Mouse (Mus musculus) spleen, embryonic (tissue): ENCODE measurements around the gene Prop1.

Experiments
- CTCF ChIA-PET: fragments of 350-600 bp; sonication (Branson Sonifier 250); formaldehyde crosslinking; loops from one replicate; lab custom pipeline; 2022; lab: Charles Lee

Gene Prop1

DNA sequence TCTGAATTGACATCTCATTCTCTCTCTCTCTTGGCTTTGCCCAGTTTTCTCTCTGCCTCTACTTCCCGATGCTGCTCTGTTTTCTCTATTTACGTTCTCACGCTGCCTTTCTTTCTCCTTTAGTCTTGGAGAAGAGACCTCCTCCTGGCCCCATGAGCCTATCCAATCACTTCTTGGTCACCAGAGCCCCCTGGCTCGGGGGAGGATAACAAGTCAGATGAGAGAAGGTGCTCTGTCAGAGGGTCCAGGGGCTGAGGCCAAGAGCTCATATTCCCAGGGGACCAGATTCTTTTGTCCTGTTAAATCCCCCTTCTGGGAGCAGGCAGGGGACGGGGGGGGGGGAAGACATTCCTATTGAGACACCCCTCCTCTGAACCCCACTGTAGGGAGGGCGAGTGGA lies at the start of gene Prop1:
Gene Prop1, minus strand, starts transcription at position 101 of the 400 bp plus-strand sequence.
- CTCF ChIA-PET, result no interaction called here

DNA sequence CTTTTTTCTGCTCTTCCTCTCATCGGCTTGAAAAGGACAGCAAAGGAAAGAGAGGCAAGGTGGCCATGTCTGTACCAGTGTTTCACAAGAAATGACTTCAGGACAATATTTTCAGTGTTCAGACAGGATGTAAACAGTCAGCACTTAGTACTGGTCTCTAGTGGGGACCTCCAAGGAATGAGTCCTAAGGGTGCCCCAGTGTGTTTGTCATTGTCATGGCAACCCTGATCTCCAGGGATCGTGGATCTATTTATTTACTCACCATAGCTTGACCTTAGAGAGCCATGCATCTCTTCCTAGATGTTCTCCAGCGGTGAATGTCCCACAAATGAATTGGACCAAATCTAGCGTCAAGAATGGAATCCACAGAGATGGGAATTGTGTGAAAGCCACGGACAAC lies 49.7 kb upstream of the Prop1 start, which contains the start of gene Olfr51:
Gene Olfr51, plus strand, starts transcription at position 301 of the 400 bp plus-strand sequence.
- CTCF ChIA-PET, result no interaction called here

DNA sequence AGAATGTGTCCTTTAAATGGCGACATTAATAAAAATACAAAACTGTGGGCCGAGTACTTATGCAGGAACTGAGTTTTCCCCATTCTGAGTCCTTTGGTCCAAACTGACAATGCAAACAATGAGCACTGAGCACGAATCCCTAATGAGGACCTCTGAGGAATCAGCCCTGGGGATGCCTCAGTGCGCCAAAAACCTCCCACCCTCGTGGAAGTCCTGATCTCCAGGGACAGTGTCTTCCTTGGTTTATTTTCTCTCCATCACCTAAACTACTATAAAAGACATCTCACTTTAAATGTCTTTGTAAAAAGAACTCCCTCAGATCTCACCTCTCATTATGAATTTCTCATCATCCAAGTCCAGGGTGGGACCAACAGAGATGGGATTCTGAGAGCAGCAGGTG lies 28.1 kb upstream of the Prop1 start, which contains the start of gene Olfr1377:
Gene Olfr1377, plus strand, starts transcription at position 301 of the 400 bp plus-strand sequence.
- CTCF ChIA-PET, result no interaction called here

- CTCF ChIA-PET, result no interaction called here
Measured at GRCm38 (mm10) chr11:50977216-50977615, 23.7 kb upstream of the Prop1 start.

DNA sequence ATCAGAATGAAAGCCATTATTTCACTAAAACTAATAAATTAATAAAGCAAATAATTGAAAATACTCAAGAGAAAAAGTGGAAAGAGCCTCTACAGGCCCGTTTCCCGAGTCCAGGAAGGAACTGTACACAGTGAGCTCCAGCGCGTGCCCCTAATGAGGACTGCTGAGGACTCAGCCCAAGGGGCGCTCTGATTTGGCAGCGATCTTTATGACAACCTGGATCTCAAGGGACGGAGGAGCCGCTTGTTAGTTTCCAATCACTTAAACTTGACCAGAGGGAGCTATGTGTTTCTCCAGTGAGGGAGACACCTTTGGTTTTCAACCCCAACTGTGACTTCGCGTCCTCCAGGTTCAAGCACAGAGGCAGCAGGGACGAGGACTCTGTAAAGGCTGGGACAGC lies 12.7 kb upstream of the Prop1 start, which contains the start of gene Olfr1378:
Gene Olfr1378, plus strand, starts transcription at position 301 of the 400 bp plus-strand sequence.
- CTCF ChIA-PET, result no interaction called here

- CTCF ChIA-PET, result no interaction called here
Measured at GRCm38 (mm10) chr11:50964886-50965285, 11.3 kb upstream of the Prop1 start.

DNA sequence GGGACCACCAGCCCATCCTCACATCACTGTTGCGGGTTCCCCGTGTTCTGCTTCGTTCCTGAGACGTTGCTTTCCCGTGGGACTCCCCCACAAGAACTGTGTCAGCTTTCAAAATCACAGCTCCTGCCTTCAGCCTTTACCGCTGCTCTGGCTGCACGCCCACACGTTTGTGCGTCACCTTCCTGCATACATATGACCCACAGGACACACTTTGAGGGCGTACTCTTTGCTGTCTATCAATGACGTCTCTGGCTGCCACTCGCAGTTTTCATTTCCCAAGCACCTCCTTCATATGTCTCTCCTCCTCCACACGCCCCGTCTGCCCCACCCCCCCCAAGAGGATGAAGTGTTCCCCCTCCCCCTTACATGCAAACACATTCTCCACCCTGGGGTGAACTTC lies 1.3 kb downstream of the Prop1 start:
- CTCF ChIA-PET, result no interaction called here

GRCm38 (mm10) chr11:50943506-50943905 lies 10.1 kb downstream of the Prop1 start, which contains the start of gene 4933414I15Rik:
TSS of gene 4933414I15Rik (minus strand) at chr11:50943765.
- CTCF ChIA-PET, result no interaction called here

DNA sequence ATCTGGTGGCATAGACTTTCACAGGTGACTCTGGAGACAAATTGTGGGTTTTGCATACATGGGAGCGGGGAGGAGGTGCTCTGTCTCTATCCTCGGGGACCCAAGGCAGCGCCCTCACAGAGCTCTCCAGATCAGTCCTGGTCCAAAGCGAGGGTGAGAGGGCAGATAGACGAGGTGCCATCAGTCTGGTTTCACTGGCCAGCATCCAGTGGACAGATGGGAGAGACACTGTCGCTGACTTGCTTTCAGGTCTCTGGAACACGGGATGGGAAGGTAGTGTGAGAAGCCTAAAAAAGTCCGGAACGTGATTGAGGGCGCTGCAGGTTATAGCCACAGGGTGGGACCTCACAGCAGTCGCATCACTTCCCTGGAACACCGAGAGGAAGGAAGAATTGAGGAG lies 11.2 kb downstream of the Prop1 start:
- CTCF ChIA-PET, result no interaction called here

- CTCF ChIA-PET, result no interaction called here
Measured at GRCm38 (mm10) chr11:50939621-50940366, 13.8 kb downstream of the Prop1 start.

GRCm38 (mm10) chr11:50938435-50938834 lies 15.1 kb downstream of the Prop1 start:
- CTCF ChIA-PET, result interaction anchor here (0.5 kb wide), 1 partner anchor 25 kb away, joined by 4 read pairs; no protein-coding TSS in a partner anchor

DNA sequence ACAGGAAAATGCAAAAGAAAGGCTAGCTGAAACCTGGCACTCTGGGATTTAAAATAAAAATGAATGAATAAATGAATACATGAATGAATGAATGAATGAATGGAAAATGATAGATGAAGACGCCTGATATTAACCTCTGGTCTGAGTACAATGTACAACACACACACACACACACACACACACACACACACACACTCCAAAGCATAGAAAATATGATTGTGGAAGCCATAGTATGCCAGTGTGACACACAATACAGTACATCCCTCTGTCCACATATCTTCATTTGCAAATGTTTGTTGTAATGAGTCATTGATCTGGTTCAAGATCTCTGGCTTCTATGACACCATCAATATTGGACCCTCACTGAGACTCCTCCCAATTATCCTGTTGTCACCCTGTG lies 21.5 kb downstream of the Prop1 start:
- CTCF ChIA-PET, result no interaction called here

DNA sequence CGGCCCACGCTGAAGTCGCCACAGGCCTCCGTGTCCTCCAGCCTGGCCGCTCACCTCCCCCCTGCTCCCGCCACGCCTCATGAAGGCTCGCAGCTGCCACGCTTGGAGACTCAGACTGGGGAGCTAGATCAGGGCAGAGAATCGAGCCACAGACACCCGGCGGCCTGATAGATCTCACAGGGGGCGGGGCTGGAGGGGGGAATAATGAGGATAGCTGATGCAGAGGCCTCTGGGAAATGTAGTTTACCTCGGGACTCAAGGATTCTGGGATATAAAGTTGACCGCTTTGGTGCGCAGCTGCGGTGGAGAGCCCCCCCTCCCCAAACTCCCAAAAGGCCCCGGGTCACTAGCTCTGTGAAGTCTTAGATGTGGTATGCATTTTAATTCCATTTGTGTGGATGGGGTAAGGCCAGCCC lies 22.1 kb downstream of the Prop1 start, which contains the start of gene Zfp354b:
Gene Zfp354b, minus strand, starts transcription at position 183 of the 416 bp plus-strand sequence.
- CTCF ChIA-PET, result no interaction called here

DNA sequence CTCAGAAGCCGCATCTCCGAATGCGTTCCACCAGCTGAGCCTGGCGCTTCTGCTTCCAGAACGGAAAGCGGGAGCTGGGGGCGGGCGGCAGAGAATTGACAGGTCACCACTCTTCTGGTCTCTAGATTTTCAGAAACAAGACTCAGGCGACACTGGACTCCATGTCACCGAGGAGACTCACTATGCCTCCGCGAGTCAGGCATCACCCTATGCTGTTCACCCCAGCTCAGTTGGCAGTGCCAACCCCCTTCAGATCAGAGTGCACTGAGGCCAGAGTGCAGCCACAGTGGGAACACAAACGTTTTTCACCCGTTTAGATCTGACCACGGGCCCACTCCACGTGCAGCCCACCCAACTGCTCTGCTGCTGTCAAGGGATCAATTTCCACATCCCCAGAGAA lies 22.5 kb downstream of the Prop1 start:
- CTCF ChIA-PET, result no interaction called here

- CTCF ChIA-PET, result no interaction called here
Measured at GRCm38 (mm10) chr11:50930469-50931014, 23.0 kb downstream of the Prop1 start.

DNA sequence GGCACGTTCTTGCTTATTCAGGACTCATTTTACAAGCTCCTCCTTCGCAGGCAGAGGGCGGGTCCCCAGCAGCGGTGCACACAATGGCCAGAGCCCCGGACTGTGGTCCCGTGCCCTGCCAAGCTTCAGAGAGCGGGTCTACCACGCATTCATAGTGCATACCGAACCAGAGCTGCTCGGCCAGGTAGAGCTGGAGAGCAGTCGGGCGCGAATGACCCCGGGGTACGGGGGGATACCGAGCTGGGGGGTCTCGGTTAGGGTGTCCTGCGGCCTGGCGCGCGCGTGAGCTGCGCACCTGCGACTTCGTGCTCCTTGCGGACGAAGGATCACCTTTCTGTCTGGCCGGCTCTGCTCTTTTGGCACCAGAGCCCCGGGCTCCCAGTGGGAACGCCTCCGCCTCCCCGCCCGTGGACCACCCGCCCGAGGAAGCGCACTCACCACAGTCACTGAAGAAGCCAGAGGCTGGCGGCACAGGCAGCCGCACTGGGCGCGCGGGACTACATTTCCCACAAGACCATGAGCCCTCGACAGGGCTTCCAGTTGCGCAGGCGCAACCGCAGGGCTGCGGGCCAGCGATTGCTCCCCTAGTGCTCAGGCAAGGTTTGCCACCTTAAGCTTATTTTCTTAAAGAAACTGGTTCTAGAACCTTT lies 37.8 kb downstream of the Prop1 start, which contains the start of gene Zfp2:
Gene Zfp2, minus strand, starts transcription at position 495 of the 650 bp plus-strand sequence.
- CTCF ChIA-PET, result no interaction called here

DNA sequence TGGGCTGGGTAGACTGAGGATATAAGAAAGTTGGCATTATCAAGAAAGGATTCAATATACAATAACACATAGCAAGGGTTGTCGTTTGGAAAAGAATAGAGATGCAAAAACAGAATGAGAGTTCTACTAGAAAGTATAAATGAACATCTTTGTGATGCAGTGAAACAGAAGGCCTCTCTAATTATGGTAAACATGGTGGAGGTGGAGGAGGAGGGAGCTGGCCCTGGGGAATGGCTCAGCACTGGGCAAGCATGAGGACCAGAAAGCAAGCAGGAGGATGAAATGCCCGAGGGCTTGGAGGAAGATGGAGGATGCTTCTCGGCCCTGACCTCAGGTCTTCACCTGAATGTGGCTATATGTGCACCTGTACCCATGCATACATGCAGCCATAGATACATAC lies 39.1 kb downstream of the Prop1 start:
- CTCF ChIA-PET, result interaction anchor here (0.6 kb wide), 2 partner anchors 63 to 1313 kb away, joined by 3 to 8 read pairs; no protein-coding TSS in a partner anchor

DNA sequence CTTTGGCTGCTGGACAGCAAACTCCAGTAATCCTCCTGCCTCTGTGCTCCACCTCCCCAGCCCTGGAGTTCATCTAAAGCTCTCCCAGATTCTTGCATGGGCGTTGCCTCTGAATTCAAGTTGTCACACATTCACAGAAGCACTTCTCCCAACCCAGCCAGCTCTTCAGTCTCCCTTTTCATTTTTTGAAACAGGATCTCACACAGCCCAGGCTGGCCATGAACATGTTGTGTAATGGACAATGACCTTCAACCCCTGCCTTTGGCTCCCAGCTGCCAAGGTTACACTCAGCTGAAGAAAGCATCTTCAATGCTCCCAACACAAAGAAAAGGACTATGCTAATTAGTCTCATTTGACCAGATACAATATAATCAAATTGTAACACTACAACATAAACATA lies 40.3 kb downstream of the Prop1 start:
- CTCF ChIA-PET, result interaction anchor here (0.9 kb wide), 1 partner anchor 25 kb away, joined by 4 read pairs; no protein-coding TSS in a partner anchor

DNA sequence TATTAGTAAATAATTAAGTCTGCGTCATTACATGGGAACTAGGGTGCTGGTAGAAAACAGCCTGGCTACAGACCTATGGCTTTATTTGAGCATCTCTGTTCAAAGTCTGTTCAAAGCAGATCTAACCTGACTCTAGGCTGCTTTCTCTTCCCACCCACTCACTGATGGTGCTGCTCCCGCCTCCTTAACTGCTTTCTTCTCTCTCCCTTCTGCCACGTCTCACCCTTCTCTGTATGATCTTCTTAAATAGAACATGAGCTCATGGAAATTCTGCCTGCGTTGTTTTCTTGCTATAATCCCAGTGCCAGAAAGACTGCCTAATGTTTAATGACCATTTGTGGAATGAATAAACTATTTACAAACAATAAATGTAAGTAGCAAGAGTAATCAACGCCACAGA lies 45.4 kb downstream of the Prop1 start:
- CTCF ChIA-PET, result no interaction called here
